Mouse (Mus musculus) MEL (cell line): ENCODE measurements around the gene Gpr108. TPM values are rescaled to one million over a fixed set of nuclear protein-coding genes. Genes with fewer than 3 reads are reported as not detected.

Experiments
- DNase-seq: peaks from one replicate; pipeline ENCODE4 v3.0.0; 2011; ENCODE audit warnings: low read depth, low spot score
- H3K27ac ChIP-seq: 2 replicates; pipeline ENCODE4 v1.5.1; 2012; ENCODE audit warnings: low read depth, mild to moderate bottlenecking, control low read depth, low read length, moderate library complexity; ENCODE audit not compliant: control insufficient read depth
- H3K27me3 ChIP-seq, 2 experiments: fragments of 150-350 bp in 1 of 2; sonication (generic) in 1 of 2; 2 replicates each; pipeline ENCODE4 v1.6.1; 2012; ENCODE audit warnings: low read length in 2 of 2, mild to moderate bottlenecking in 2 of 2, improper control_type of control experiment in 1 of 2, moderate library complexity in 1 of 2; ENCODE audit not compliant: insufficient read depth in 2 of 2, control insufficient read depth in 1 of 2
- H3K36me3 ChIP-seq, 2 experiments: 2 replicates each; pipeline ENCODE4 v1.6.1; 2012 to 2014; ENCODE audit warnings: low read length in 2 of 2, improper control_type of control experiment in 1 of 2, inconsistent platforms in 1 of 2, mild to moderate bottlenecking in 1 of 2; ENCODE audit not compliant: insufficient read depth in 2 of 2, control insufficient read depth in 1 of 2
- H3K4me1 ChIP-seq, 2 experiments: fragments of 150-350 bp in 1 of 2; sonication (generic) in 1 of 2; 2 replicates each; pipeline ENCODE4 v1.6.1; 2012; ENCODE audit warnings: low read length in 2 of 2, improper control_type of control experiment in 1 of 2, mild to moderate bottlenecking in 1 of 2; ENCODE audit not compliant: insufficient read depth in 2 of 2, control insufficient read depth in 1 of 2
- H3K4me3 ChIP-seq, 2 experiments: fragments of 150-350 bp in 1 of 2; sonication (generic) in 1 of 2; 2 replicates each; pipeline ENCODE4 v1.5.1; 2012; ENCODE audit warnings: low read depth in 2 of 2, low read length in 2 of 2, mild to moderate bottlenecking in 2 of 2, moderate library complexity in 2 of 2, control low read depth in 1 of 2, improper control_type of control experiment in 1 of 2; ENCODE audit not compliant: control insufficient read depth in 1 of 2, insufficient read depth in 1 of 2
- H3K79me2 ChIP-seq: 2 replicates; pipeline ENCODE4 v1.6.1; 2012; ENCODE audit warnings: mild to moderate bottlenecking, low read length, moderate library complexity; ENCODE audit not compliant: control insufficient read depth, poor library complexity, insufficient read depth
- H3K9ac ChIP-seq: 2 replicates; pipeline ENCODE4 v1.6.1; 2012; ENCODE audit warnings: low read depth, mild to moderate bottlenecking, control low read depth, low read length, moderate library complexity; ENCODE audit not compliant: control insufficient read depth, poor library complexity, severe bottlenecking
- H3K9me3 ChIP-seq: fragments of 150-350 bp; sonication (generic); replicated peaks from 2 replicates; pipeline ENCODE4 v1.6.1; 2012; ENCODE audit warnings: mild to moderate bottlenecking, low read length, improper control_type of control experiment, moderate library complexity; ENCODE audit not compliant: insufficient read depth
- BHLHE40 ChIP-seq: IDR thresholded peaks from 2 replicates; pipeline ENCODE4 v1.6.1; 2012; ENCODE audit warnings: low read depth, mild to moderate bottlenecking, inconsistent platforms, low read length, improper control_type of control experiment, borderline replicate concordance
- CHD1 ChIP-seq: IDR thresholded peaks from 2 replicates; pipeline ENCODE4 v1.6.1; 2012; ENCODE audit warnings: low read depth, mild to moderate bottlenecking, inconsistent platforms, low read length, improper control_type of control experiment
- CHD2 ChIP-seq: IDR thresholded peaks from 2 replicates; pipeline ENCODE4 v1.6.1; 2011; ENCODE audit warnings: low read length, improper control_type of control experiment
- CTCF ChIP-seq, 3 experiments: IDR thresholded peaks in 2 of 3; conservative IDR thresholded peaks in 1 of 3; 2 replicates each; pipeline ENCODE4 v1.5.1; 2011 to 2012; ENCODE audit warnings: low read length in 3 of 3, low read depth in 2 of 3, mild to moderate bottlenecking in 2 of 3, improper control_type of control experiment in 1 of 3, inconsistent platforms in 1 of 3, mixed read lengths in 1 of 3, moderate library complexity in 1 of 3; ENCODE audit not compliant: control insufficient read depth in 1 of 3, insufficient read depth in 1 of 3, poor library complexity in 1 of 3, severe bottlenecking in 1 of 3
- E2F4 ChIP-seq: IDR thresholded peaks from 2 replicates; pipeline ENCODE4 v1.6.1; 2011; ENCODE audit warnings: low read depth, low read length, improper control_type of control experiment, borderline replicate concordance
- ELF1 ChIP-seq: IDR thresholded peaks from 2 replicates; pipeline ENCODE4 v1.6.1; 2014; ENCODE audit warnings: low read depth, mild to moderate bottlenecking, inconsistent platforms, low read length, improper control_type of control experiment, moderate library complexity
- EP300 ChIP-seq, 2 experiments: IDR thresholded peaks; 2 replicates each; pipeline ENCODE4 v1.6.1; 2011; ENCODE audit warnings: improper control_type of control experiment in 2 of 2, low read length in 2 of 2, low read depth in 1 of 2, mild to moderate bottlenecking in 1 of 2
- ETS1 ChIP-seq: IDR thresholded peaks from 2 replicates; pipeline ENCODE4 v1.6.1; 2012; ENCODE audit warnings: low read depth, mild to moderate bottlenecking, inconsistent platforms, low read length, improper control_type of control experiment, moderate library complexity
- GABPA ChIP-seq: IDR thresholded peaks from 2 replicates; pipeline ENCODE4 v1.6.1; 2012; ENCODE audit warnings: low read depth, mild to moderate bottlenecking, inconsistent platforms, low read length, improper control_type of control experiment, moderate library complexity
- GATA1 ChIP-seq: IDR thresholded peaks from 2 replicates; pipeline ENCODE4 v1.6.1; 2011; ENCODE audit warnings: low read depth, low read length, improper control_type of control experiment
- HCFC1 ChIP-seq: IDR thresholded peaks from 2 replicates; pipeline ENCODE4 v1.6.1; 2012; ENCODE audit warnings: low read depth, mild to moderate bottlenecking, inconsistent platforms, low read length, improper control_type of control experiment, moderate library complexity
- JUND ChIP-seq: IDR thresholded peaks from 2 replicates; pipeline ENCODE4 v1.6.1; 2011; ENCODE audit warnings: low read depth, mild to moderate bottlenecking, improper control_type of control experiment, low read length
- KAT2A ChIP-seq: conservative IDR thresholded peaks from 2 replicates; pipeline ENCODE4 v1.6.1; 2012; ENCODE audit warnings: low read depth, low read length, improper control_type of control experiment, inconsistent platforms
- MAFK ChIP-seq: IDR thresholded peaks from 2 replicates; pipeline ENCODE4 v1.6.1; 2011; ENCODE audit warnings: low read depth, mild to moderate bottlenecking, low read length, improper control_type of control experiment, borderline replicate concordance
- MAX ChIP-seq: IDR thresholded peaks from 2 replicates; pipeline ENCODE4 v1.6.1; 2011; ENCODE audit warnings: low read length, improper control_type of control experiment
- MAZ ChIP-seq: IDR thresholded peaks from 2 replicates; pipeline ENCODE4 v1.6.1; 2012; ENCODE audit warnings: low read depth, mild to moderate bottlenecking, inconsistent platforms, low read length, improper control_type of control experiment
- MEF2A ChIP-seq: IDR thresholded peaks from 2 replicates; pipeline ENCODE4 v1.6.1; 2014; ENCODE audit warnings: low read depth, mild to moderate bottlenecking, inconsistent platforms, low read length, improper control_type of control experiment; ENCODE audit not compliant: poor library complexity, insufficient replicate concordance, severe bottlenecking; ENCODE audit errors: extremely low read depth
- MXI1 ChIP-seq: IDR thresholded peaks from 2 replicates; pipeline ENCODE4 v1.6.1; 2011; ENCODE audit warnings: mild to moderate bottlenecking, low read depth, low read length, improper control_type of control experiment
- MYB ChIP-seq: IDR thresholded peaks from 2 replicates; pipeline ENCODE4 v1.6.1; 2011; ENCODE audit warnings: mild to moderate bottlenecking, low read depth, low read length, improper control_type of control experiment
- MYC ChIP-seq: IDR thresholded peaks from 2 replicates; pipeline ENCODE4 v1.6.1; 2011; ENCODE audit warnings: low read depth, mild to moderate bottlenecking, low read length, improper control_type of control experiment, moderate library complexity
- NELFE ChIP-seq: IDR thresholded peaks from 2 replicates; pipeline ENCODE4 v1.6.1; 2011; ENCODE audit warnings: low read depth, low read length, improper control_type of control experiment
- NRF1 ChIP-seq: IDR thresholded peaks from 2 replicates; pipeline ENCODE4 v1.6.1; 2014; ENCODE audit warnings: low read depth, mild to moderate bottlenecking, inconsistent platforms, low read length, improper control_type of control experiment, moderate library complexity; ENCODE audit not compliant: poor library complexity, insufficient read depth, severe bottlenecking
- POLR2AphosphoS2 ChIP-seq: IDR thresholded peaks from 2 replicates; pipeline ENCODE4 v1.6.1; 2011; ENCODE audit warnings: low read length, improper control_type of control experiment
- POLR2AphosphoS5 ChIP-seq: IDR thresholded peaks from 2 replicates; pipeline ENCODE4 v1.6.1; 2012; ENCODE audit warnings: low read depth, borderline replicate concordance, mild to moderate bottlenecking, inconsistent platforms, low read length, moderate library complexity, mixed read lengths
- RAD21 ChIP-seq: IDR thresholded peaks from 2 replicates; pipeline ENCODE4 v1.6.1; 2011; ENCODE audit warnings: mild to moderate bottlenecking, low read depth, low read length, improper control_type of control experiment
- RCOR1 ChIP-seq: IDR thresholded peaks from 2 replicates; pipeline ENCODE4 v1.6.1; 2012; ENCODE audit warnings: low read depth, mild to moderate bottlenecking, inconsistent platforms, low read length, improper control_type of control experiment
- SIN3A ChIP-seq: IDR thresholded peaks from 2 replicates; pipeline ENCODE4 v1.6.1; 2012; ENCODE audit warnings: low read length, improper control_type of control experiment, inconsistent platforms
- SMC3 ChIP-seq: IDR thresholded peaks from 2 replicates; pipeline ENCODE4 v1.6.1; 2011; ENCODE audit warnings: low read depth, low read length, improper control_type of control experiment
- TAL1 ChIP-seq: IDR thresholded peaks from 2 replicates; pipeline ENCODE4 v1.6.1; 2012; ENCODE audit warnings: mild to moderate bottlenecking, inconsistent platforms, low read length, moderate library complexity, mixed read lengths
- TBP ChIP-seq: IDR thresholded peaks from 2 replicates; pipeline ENCODE4 v1.8.0; 2011; ENCODE audit warnings: low read depth, low read length, improper control_type of control experiment
- TCF12 ChIP-seq: IDR thresholded peaks from 2 replicates; pipeline ENCODE4 v1.6.1; 2014; ENCODE audit warnings: low read depth, mild to moderate bottlenecking, inconsistent platforms, low read length, improper control_type of control experiment, moderate library complexity
- USF2 ChIP-seq, 2 experiments: IDR thresholded peaks; 2 replicates each; pipeline ENCODE4 v1.6.1; 2011 to 2012; ENCODE audit warnings: improper control_type of control experiment in 2 of 2, low read length in 2 of 2, borderline replicate concordance in 1 of 2, inconsistent platforms in 1 of 2, low read depth in 1 of 2, mild to moderate bottlenecking in 1 of 2; ENCODE audit not compliant: insufficient read depth in 1 of 2
- ZC3H11A ChIP-seq: IDR thresholded peaks from 2 replicates; pipeline ENCODE4 v1.6.1; 2012; ENCODE audit warnings: low read depth, mild to moderate bottlenecking, inconsistent platforms, low read length, improper control_type of control experiment
- ZKSCAN1 ChIP-seq: IDR thresholded peaks from 2 replicates; pipeline ENCODE4 v1.6.1; 2012; ENCODE audit warnings: low read depth, mild to moderate bottlenecking, inconsistent platforms, low read length, improper control_type of control experiment, moderate library complexity
- ZMIZ1 ChIP-seq: IDR thresholded peaks from 2 replicates; pipeline ENCODE4 v1.6.1; 2012; ENCODE audit warnings: low read depth, mild to moderate bottlenecking, inconsistent platforms, low read length, improper control_type of control experiment, moderate library complexity
- ZNF384 ChIP-seq: IDR thresholded peaks from 2 replicates; pipeline ENCODE4 v1.6.1; 2012; ENCODE audit warnings: low read depth, mild to moderate bottlenecking, inconsistent platforms, low read length, improper control_type of control experiment
- polyA plus RNA-seq, 2 experiments: library from polyadenylated mRNA; stranded (reverse) in 1 of 2; unstranded in 1 of 2; fragments of >175 nt in 1 of 2; fragments of >200 nt in 1 of 2; gene quantifications; 2 replicates each; pipeline versions ENCODE4 v1.2.1 to v1.2.4; 2012; ENCODE audit warnings: low replicate concordance in 2 of 2, low read depth in 1 of 2; ENCODE audit not compliant: insufficient read length in 2 of 2, insufficient read depth in 1 of 2, missing spikeins in 1 of 2
- total RNA-seq: library from RNA; depleted of rRNA; stranded (reverse); fragments of 300-350 nt; gene quantifications from 2 replicates; pipeline ENCODE4 v1.2.3, GENCODE M21; 2012

The Gpr108 gene
- total and polyA plus RNA-seq, 3 experiments: 21.8 to 35.9 TPM; not detected in 1

GRCm38 (mm10) chr17:57278943-57279590 is 30.8 kb upstream of the Gpr108 start, which contains the start of gene Vav1:
Gene Vav1 (plus strand): TSS chr17:57279100.
- H3K36me3 ChIP-seq: peaks cover 0 to 15% of the 10 kb centered on the region in 2 experiments; a peak in 2 of 4 replicates
- H3K4me1 ChIP-seq: peaks cover 4 to 26% of the 10 kb centered on the region in 2 experiments; a peak in 3 of 4 replicates
- peak within 1 kb of the TSS; percentile 85 to 98 for H3K4me3 ChIP-seq
- DNase-seq: peak; percentile 92
- no peaks in the 10 kb centered on the region for H3K27me3 ChIP-seq
- no peaks in the 10 kb centered on the region for H3K9me3 ChIP-seq
- peaks cover 46% of the 10 kb centered on the region for H3K79me2 ChIP-seq
- peak within 1 kb of the TSS; percentile 95 for H3K9ac ChIP-seq
- H3K27ac ChIP-seq: peak within 1 kb of the TSS; percentile 84
- no peak for TF ChIP-seq MAX
- no peak for TF ChIP-seq JUND
- TF ChIP-seq CHD2: no peak
- TF ChIP-seq TCF12: peak; percentile 59; the same call in 1 of the 2 replicates
- TF ChIP-seq POLR2AphosphoS5: peak; percentile 82; the same call in 1 of the 2 replicates
- TF ChIP-seq CTCF (IDR thresholded peaks at IDR 0.05 in 2 of 3, conservative IDR thresholded peaks at IDR 0.05 in 1 of 3; ENCODE audit: control insufficient read depth in 1 of 3, insufficient read depth in 1 of 3, low read depth in 2 of 3, low read length in 3 of 3, poor library complexity in 1 of 3, severe bottlenecking in 1 of 3): no peak
- TF ChIP-seq MXI1: no peak
- TF ChIP-seq NELFE: peak; percentile 63
- no peak for TF ChIP-seq CHD1
- TF ChIP-seq USF2 (IDR thresholded peaks at IDR 0.05; ENCODE audit: borderline replicate concordance in 1 of 2, insufficient read depth in 1 of 2, low read depth in 1 of 2, low read length in 2 of 2): no peak
- TF ChIP-seq ELF1: peak; percentile 46; the same call in 1 of the 2 replicates
- TF ChIP-seq SMC3: no peak
- TF ChIP-seq TAL1: no peak
- TF ChIP-seq MAFK: no peak
- no peak; the same call in 1 of the 2 replicates for TF ChIP-seq KAT2A
- no peak for TF ChIP-seq NRF1
- peak; percentile 60; the same call in 1 of the 2 replicates for TF ChIP-seq MAZ
- TF ChIP-seq GATA1: no peak
- peak; percentile 19; the same call in 1 of the 2 replicates for TF ChIP-seq SIN3A
- no peak for TF ChIP-seq HCFC1
- TF ChIP-seq GABPA: no peak
- no peak; the same call in 1 of the 2 replicates for TF ChIP-seq POLR2AphosphoS2
- no peak for TF ChIP-seq ZC3H11A
- TF ChIP-seq EP300 (IDR thresholded peaks at IDR 0.05; ENCODE audit: low read depth in 1 of 2, low read length in 2 of 2): peak in 1 of 2 experiments; percentile 72; a peak in 2 of 4 replicates
- TF ChIP-seq ZKSCAN1: no peak
- no peak for TF ChIP-seq MYC
- 0 out of 2 replicates have a peak, but pooled peaks have one; percentile 13 for TF ChIP-seq TBP
- TF ChIP-seq ZMIZ1: peak; percentile 48; the same call in 1 of the 2 replicates
- TF ChIP-seq MEF2A: no peak
- no peak for TF ChIP-seq ZNF384
- TF ChIP-seq RCOR1: no peak
- no peak for TF ChIP-seq E2F4
- no peak for TF ChIP-seq BHLHE40
- 0 out of 2 replicates have a peak, but pooled peaks have one; percentile 34 for TF ChIP-seq MYB
- no peak for TF ChIP-seq RAD21
- TF ChIP-seq ETS1: peak; percentile 41; the same call in 1 of the 2 replicates
